Comparison of ENCODE assay signal across 16 mouse cellular contexts in genomic region chr11:54248940-54249717, GRCm38 (mm10). TPM values are rescaled to one million over a fixed set of nuclear protein-coding genes. Genes with fewer than 3 reads are reported as not detected.
A peak's percentile ranks its signal among the peaks of the same experiment; 100 is the strongest.
DNase-seq lines count a peak whose midpoint lies in the region; ATAC-seq and TF ChIP-seq lines count a peak whose summit lies in the region.
"Had no signal": no experiment of that assay in that cellular context is flagged by ENCODE, and none has a peak within 500 bp of the region (broad histone marks: within the 10 kb centered on the region; RNA-seq: fewer than 3 reads in every experiment).

Gene Csf2 (minus strand): TSS chr11:54249667.

- DNase-seq in 3T3-L1 (ENCODE audit: low read depth, low spot score), result peak; percentile 38
- DNase-seq in liver, result peak; percentile 24
- peak; percentile 44 for DNase-seq in lung, postnatal 36 days
- DNase-seq in urinary bladder, postnatal 25 days (ENCODE audit: low spot score), result no peak
- DNase-seq in embryonic facial prominence, embryonic 10.5 days (ENCODE audit: low spot score), result no peak
- no peak for DNase-seq in kidney, adult 2 months
- DNase-seq: cerebellum, adult 11 months; gastrocnemius, postnatal 36 days; thymus, adult 2 months had no signal

- no peaks in the 10 kb centered on the region for H3K27me3 ChIP-seq in embryonic facial prominence, embryonic 10.5 days (replicated peaks; ENCODE audit: low read depth, poor library complexity, severe bottlenecking)
- H3K27me3 ChIP-seq in kidney, adult 2 months (replicated peaks; ENCODE audit: control insufficient read depth, insufficient read depth, low read length), result no peaks in the 10 kb centered on the region
- H3K27me3 ChIP-seq: embryonic facial prominence, embryonic 12.5 days; forebrain, embryonic 15.5 days; hindbrain, embryonic 12.5 days; limb, embryonic 15.5 days had no signal

- peaks cover 20% of the 10 kb centered on the region for H3K4me1 ChIP-seq in embryonic facial prominence, embryonic 10.5 days
- no peaks in the 10 kb centered on the region for H3K4me1 ChIP-seq in kidney, adult 2 months (ENCODE audit: control insufficient read depth, insufficient read depth, low read length)
- H3K4me1 ChIP-seq: embryonic facial prominence, embryonic 12.5 days; forebrain, embryonic 15.5 days; hindbrain, embryonic 12.5 days had no signal

- TF ChIP-seq CTCF in kidney, adult 2 months (conservative IDR thresholded peaks at IDR 0.05; ENCODE audit: insufficient read depth, insufficient read length, low read depth, low read length), result no peak

- peak; percentile 51 for ATAC-seq in CD4-positive, CD25-positive, alpha-beta regulatory T cell, adult 4 months
- ATAC-seq: forebrain, embryonic 15.5 days had no signal

- H3K9me3 ChIP-seq in embryonic facial prominence, embryonic 10.5 days, result no peaks in the 10 kb centered on the region
- H3K9me3 ChIP-seq: embryonic facial prominence, embryonic 12.5 days; forebrain, embryonic 15.5 days; hindbrain, embryonic 12.5 days; limb, embryonic 15.5 days had no signal

- H3K4me3 ChIP-seq in embryonic facial prominence, embryonic 10.5 days, result no peak within 1 kb of the TSS
- H3K4me3 ChIP-seq in kidney, adult 2 months (ENCODE audit: insufficient read depth, low read depth, low read length), result no peak within 1 kb of the TSS
- H3K4me3 ChIP-seq: embryonic facial prominence, embryonic 12.5 days; forebrain, embryonic 15.5 days; hindbrain, embryonic 12.5 days; left cerebral cortex, adult 2 months; limb, embryonic 15.5 days had no signal

- TF ChIP-seq POLR2A in kidney, adult 2 months (IDR thresholded peaks at IDR 0.05; ENCODE audit: low read depth, low read length), result no peak

- no peaks in the 10 kb centered on the region for H3K36me3 ChIP-seq in embryonic facial prominence, embryonic 10.5 days (replicated peaks)
- H3K36me3 ChIP-seq in kidney, adult 2 months (ENCODE audit: control insufficient read depth, insufficient read depth, low read length), result no peaks in the 10 kb centered on the region
- H3K36me3 ChIP-seq: embryonic facial prominence, embryonic 12.5 days; forebrain, embryonic 15.5 days; hindbrain, embryonic 12.5 days; limb, embryonic 15.5 days had no signal

- WGBS in embryonic facial prominence, embryonic 10.5 days, result 65% methylated on average over 11 of the region's 11 CpGs
- WGBS in kidney, adult 2 months, result 68% methylated on average over 11 of the region's 11 CpGs

- no peak within 1 kb of the TSS for H3K27ac ChIP-seq in embryonic facial prominence, embryonic 10.5 days (replicated peaks)
- no peak within 1 kb of the TSS for H3K27ac ChIP-seq in kidney, adult 2 months (ENCODE audit: insufficient read depth, low read depth, low read length)
- H3K27ac ChIP-seq: embryonic facial prominence, embryonic 12.5 days; forebrain, embryonic 15.5 days; hindbrain, embryonic 12.5 days; kidney, postnatal 0 days; left cerebral cortex, adult 2 months; limb, embryonic 15.5 days had no signal

RNA-seq across cellular contexts. Expression of gene Csf2, which starts in this region (rescaled TPM):
- 1 to 10 TPM in 1 of 2 experiments, under 1 TPM in 1; 0.89 to 1.2 TPM for polyA plus RNA-seq in CD4-positive, CD25-positive, alpha-beta regulatory T cell, adult 4 months (2017; shearing (Covaris generic))
- polyA plus RNA-seq in embryonic facial prominence, embryonic 10.5 days (2016; fragmentation: Nextera tagmentation; extraction: Ambion mirVana), result not detected in 2 replicates
- not detected in 2 replicates for polyA plus RNA-seq in kidney, adult 2 months (2012; rRNA removed)
- polyA plus RNA-seq: embryonic facial prominence, embryonic 12.5 days; forebrain, embryonic 15.5 days; hindbrain, embryonic 12.5 days; kidney, postnatal 0 days; limb, embryonic 15.5 days had no signal

Comparison
In these comparisons a context has a peak if more than half of its experiments do, and no peak if none do; other contexts are left out.
1. DNase-seq: peak in 3T3-L1 (single experiment), liver (single experiment) and lung, postnatal 36 days (single experiment); none in urinary bladder, postnatal 25 days (single experiment), embryonic facial prominence, embryonic 10.5 days (single experiment) and kidney, adult 2 months (single experiment).